Mouse (Mus musculus) liver, adult 2 months (tissue): ENCODE measurements around the gene Tspan8.

Experiments
- CTCF ChIP-seq: fragments of 200-500 bp; IDR thresholded peaks from 2 replicates; pipeline ENCODE4 v1.5.1; 2011; ENCODE audit warnings: low read depth, low read length, control low read depth
- POLR2A ChIP-seq: fragments of 200-500 bp; IDR thresholded peaks from 2 replicates; pipeline ENCODE4 v1.6.1; 2011; ENCODE audit warnings: low read length, control low read depth; ENCODE audit not compliant: insufficient read depth; ENCODE audit errors: extremely low read depth

DNA sequence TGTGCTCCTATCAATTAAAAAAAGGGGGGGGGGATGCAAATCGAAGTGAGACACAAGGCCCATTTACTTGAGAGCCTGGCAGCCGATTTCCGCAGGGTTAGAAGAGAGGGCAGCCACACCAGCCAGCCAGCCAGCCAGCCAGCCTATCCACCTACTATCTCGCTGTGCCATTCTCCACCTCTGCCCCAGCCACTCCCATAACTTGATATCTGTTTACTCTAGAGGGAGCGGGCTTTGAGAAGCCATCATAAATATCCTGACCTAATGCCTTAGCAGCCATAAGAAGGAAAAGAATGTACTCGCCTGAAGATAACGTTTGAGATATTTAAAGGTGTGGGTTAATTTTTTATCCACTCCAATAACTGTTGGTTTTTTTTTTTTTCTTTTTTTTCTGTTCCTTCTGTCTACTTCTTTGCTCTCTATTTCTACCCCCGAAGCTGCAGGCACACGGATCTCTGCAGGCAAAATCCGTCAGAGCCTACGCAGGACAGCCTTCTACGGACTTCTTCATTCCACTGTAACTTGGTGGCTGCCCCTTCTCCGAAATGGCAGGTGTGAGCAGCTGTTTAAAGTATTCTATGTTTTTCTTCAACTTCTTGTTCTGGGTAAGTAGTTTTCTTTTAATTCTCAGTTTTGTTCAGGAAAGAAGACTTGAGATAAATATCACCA is 558 bp downstream of the Tspan8 start:
- TF ChIP-seq CTCF, result no peak
- TF ChIP-seq POLR2A, result no peak
